Mouse (Mus musculus) effector memory CD4-positive, alpha-beta T cell, adult 5 months (primary cell): ENCODE results near the gene Shisa9. TPM values are rescaled to one million over a fixed set of nuclear protein-coding genes. Genes with fewer than 3 reads are reported as not detected.

Experiments
- polyA plus RNA-seq: library from polyadenylated mRNA; unstranded; fragments of 100-300 nt; shearing (Covaris generic); gene quantifications from one replicate; pipeline ENCODE4 v1.2.1, GENCODE M21; 2017

Gene Shisa9
- not detected for polyA plus RNA-seq

DNA sequence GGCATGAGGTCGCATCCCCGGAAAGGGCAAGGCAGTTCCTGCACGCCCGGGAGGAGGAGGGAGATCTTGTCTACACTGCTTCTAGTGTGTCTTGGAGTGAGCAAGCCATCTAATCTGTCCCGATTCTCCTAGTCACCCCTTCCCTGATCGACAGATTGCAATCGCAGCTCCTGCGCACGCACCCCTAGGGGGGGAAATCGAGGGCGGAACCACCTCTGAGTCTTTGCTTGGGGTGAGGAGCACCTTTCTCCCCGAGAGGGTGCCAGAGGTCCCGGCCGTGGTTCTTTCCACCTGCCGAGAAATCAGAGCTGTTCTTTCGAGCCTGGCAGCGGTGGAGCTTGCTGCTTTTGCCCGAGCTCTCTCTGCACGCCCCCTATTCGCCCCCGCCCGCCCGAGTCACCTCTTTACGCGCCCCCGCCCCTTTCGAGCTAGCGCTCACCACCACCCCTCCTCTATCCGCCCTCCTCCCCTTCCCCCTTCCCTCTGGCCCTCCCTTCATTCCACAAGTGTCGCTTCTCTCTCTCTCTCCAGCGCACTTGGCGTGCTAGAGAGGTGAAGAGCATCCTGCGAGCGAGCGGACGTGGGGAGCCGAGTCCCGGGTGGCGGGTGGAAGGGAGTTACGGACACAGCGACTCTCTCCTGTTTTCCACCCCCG is at the start of gene Shisa9:
Gene Shisa9 (plus strand): TSS at position 498 of the 655 bp plus-strand sequence.

Other genes starting within 250 kb of the Shisa9 start
- gene Cpped1, start 74.7 kb upstream of the Shisa9 start, polyA plus RNA-seq: 5.4 TPM